ENCODE assay signal across 22 mouse cellular contexts in the genomic region with DNA sequence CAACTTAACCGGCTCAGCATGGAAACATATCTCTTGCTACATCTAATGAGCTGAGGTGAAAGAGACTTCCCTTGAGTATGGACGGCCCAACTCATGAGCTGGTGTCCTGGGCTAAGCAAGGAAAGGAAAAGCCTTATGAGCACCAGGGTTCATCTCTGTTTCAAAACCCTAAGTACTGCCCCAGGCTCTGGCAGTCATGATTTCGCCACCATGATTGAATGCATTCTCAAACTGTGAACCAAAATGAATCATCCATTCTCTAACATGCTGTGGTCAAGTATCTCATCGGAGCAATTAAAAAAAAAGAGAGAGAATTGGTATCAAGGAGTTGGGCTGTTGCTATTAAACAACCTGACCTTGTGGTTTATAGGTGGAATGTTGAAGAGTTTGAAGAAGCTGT.
"Had no signal": no experiment of that assay in that cellular context is flagged by ENCODE, and none has a peak within 500 bp of the region (broad histone marks: within the 10 kb centered on the region; RNA-seq: fewer than 3 reads in every experiment).

No protein-coding gene starts in this region.

- H3K4me3 ChIP-seq: gastrocnemius, adult 2 months; heart, adult 2 months; heart, embryonic 13.5 days; heart, embryonic 15.5 days; hindbrain, embryonic 12.5 days; intestine, embryonic 15.5 days; layer of hippocampus, adult 2 months; limb, embryonic 13.5 days; limb, embryonic 15.5 days; liver, embryonic 12.5 days had no signal

- DNase-seq: gastrocnemius, adult 2 months; gastrocnemius, postnatal 10 days; gastrocnemius, postnatal 36 days; heart, adult 2 months; heart, postnatal 14 days; heart, postnatal 36 days; kidney, adult 18-20 months; kidney, adult 8-10 months; kidney, postnatal 10 days; kidney, postnatal 25 days; kidney, postnatal 4 days; left cerebral cortex, postnatal 4 days had no signal

- H3K27ac ChIP-seq: gastrocnemius, adult 2 months; heart, adult 2 months; heart, embryonic 13.5 days; heart, embryonic 15.5 days; hindbrain, embryonic 12.5 days; hindbrain, embryonic 14.5 days; intestine, embryonic 15.5 days; layer of hippocampus, adult 2 months; limb, embryonic 13.5 days; limb, embryonic 15.5 days; liver, embryonic 12.5 days; liver, embryonic 14.5 days had no signal
